Mouse (Mus musculus): ENCODE data around the gene Tex14.
"Not testable (repeated sequence)": the region's sequence is repeated elsewhere in the genome, so short reads cannot be mapped to it uniquely, and the experiment has no call there.

Tex14 gene

GRCm38 (mm10) chr11:87404876-87405275, at the start of gene Tex14, which contains the start of gene Rad51c:
Gene Tex14, plus strand, starts transcription at chr11:87405065.
Gene Rad51c, minus strand, starts transcription at chr11:87404954.
- in situ Hi-C loops (cut with MboI; ENCODE audit: low sequenced_read_pairs): no loop called here

- in situ Hi-C loops (cut with MboI; ENCODE audit: low sequenced_read_pairs): no loop called here
These were observed 47.3 kb upstream of the Tex14 start for GRCm38 (mm10) chr11:87357317-87358300.

- in situ Hi-C loops (cut with MboI; ENCODE audit: low sequenced_read_pairs): no loop called here
These were observed 46.3 kb upstream of the Tex14 start, which contains the start of gene Ppm1e for GRCm38 (mm10) chr11:87358331-87359261. Gene Ppm1e, minus strand, starts transcription at chr11:87359023.

GRCm38 (mm10) chr11:87359262-87359612, 45.6 kb upstream of the Tex14 start:
- in situ Hi-C loops (cut with MboI; ENCODE audit: low sequenced_read_pairs): no loop called here

- in situ Hi-C loops (cut with MboI; ENCODE audit: low sequenced_read_pairs): no loop called here
These were observed 39.7 kb upstream of the Tex14 start for GRCm38 (mm10) chr11:87365120-87365519.

GRCm38 (mm10) chr11:87367061-87367460, 37.8 kb upstream of the Tex14 start:
- in situ Hi-C loops (cut with MboI; ENCODE audit: low sequenced_read_pairs): no loop called here

GRCm38 (mm10) chr11:87367865-87368580, 36.8 kb upstream of the Tex14 start:
- in situ Hi-C loops (cut with MboI; ENCODE audit: low sequenced_read_pairs): no loop called here

- in situ Hi-C loops (cut with MboI; ENCODE audit: low sequenced_read_pairs): no loop called here
These were observed 20.3 kb upstream of the Tex14 start for GRCm38 (mm10) chr11:87384551-87384950.

- in situ Hi-C loops (cut with MboI; ENCODE audit: low sequenced_read_pairs): no loop called here
These were observed 19.2 kb upstream of the Tex14 start for GRCm38 (mm10) chr11:87385676-87386075.

- in situ Hi-C loops (cut with MboI; ENCODE audit: low sequenced_read_pairs): loop anchor here (10.0 kb wide), 1 partner anchor 169 kb away; no protein-coding TSS in a partner anchor
These were observed 11.0 kb upstream of the Tex14 start for GRCm38 (mm10) chr11:87393855-87394254.

- in situ Hi-C loops (cut with MboI; ENCODE audit: low sequenced_read_pairs): loop anchor here (10.0 kb wide), 1 partner anchor 174 kb away; no protein-coding TSS in a partner anchor
These were observed 6.5 kb upstream of the Tex14 start for GRCm38 (mm10) chr11:87398402-87398801.

- in situ Hi-C loops (cut with MboI; ENCODE audit: low sequenced_read_pairs): no loop called here
These were observed 583 bp upstream of the Tex14 start for GRCm38 (mm10) chr11:87404111-87404853.

GRCm38 (mm10) chr11:87413412-87413811, 8.5 kb downstream of the Tex14 start:
- in situ Hi-C loops (cut with MboI; ENCODE audit: low sequenced_read_pairs): not testable (repeated sequence)

GRCm38 (mm10) chr11:87416120-87416519, 11.3 kb downstream of the Tex14 start:
- in situ Hi-C loops (cut with MboI; ENCODE audit: low sequenced_read_pairs): no loop called here

- in situ Hi-C loops (cut with MboI; ENCODE audit: low sequenced_read_pairs): no loop called here
These were observed 16.0 kb downstream of the Tex14 start for GRCm38 (mm10) chr11:87420861-87421260.

- in situ Hi-C loops (cut with MboI; ENCODE audit: low sequenced_read_pairs): no loop called here
These were observed 16.9 kb downstream of the Tex14 start for GRCm38 (mm10) chr11:87421760-87422201.

GRCm38 (mm10) chr11:87422511-87423340, 17.9 kb downstream of the Tex14 start:
- in situ Hi-C loops (cut with MboI; ENCODE audit: low sequenced_read_pairs): no loop called here

GRCm38 (mm10) chr11:87423551-87424325, 18.9 kb downstream of the Tex14 start:
- in situ Hi-C loops (cut with MboI; ENCODE audit: low sequenced_read_pairs): no loop called here

Data from CH12F3 (cell line).